Mouse (Mus musculus) adrenal gland, postnatal 10 days (tissue): ENCODE data around the gene Agbl3. TPM values are rescaled to one million over a fixed set of nuclear protein-coding genes. Genes with fewer than 3 reads are reported as not detected.

Experiments used
- DNase-seq: peaks from one replicate; pipeline ENCODE4 v3.0.0; 2021; ENCODE audit warnings: mixed read lengths
- total RNA-seq, 2 experiments: library from RNA; stranded (reverse); gene quantifications; 2 replicates each; pipeline ENCODE4 v1.2.3; 2021

Agbl3 gene
- total RNA-seq, 2 experiments from 2014 or later, result 14.6 to 17.8 TPM

DNA sequence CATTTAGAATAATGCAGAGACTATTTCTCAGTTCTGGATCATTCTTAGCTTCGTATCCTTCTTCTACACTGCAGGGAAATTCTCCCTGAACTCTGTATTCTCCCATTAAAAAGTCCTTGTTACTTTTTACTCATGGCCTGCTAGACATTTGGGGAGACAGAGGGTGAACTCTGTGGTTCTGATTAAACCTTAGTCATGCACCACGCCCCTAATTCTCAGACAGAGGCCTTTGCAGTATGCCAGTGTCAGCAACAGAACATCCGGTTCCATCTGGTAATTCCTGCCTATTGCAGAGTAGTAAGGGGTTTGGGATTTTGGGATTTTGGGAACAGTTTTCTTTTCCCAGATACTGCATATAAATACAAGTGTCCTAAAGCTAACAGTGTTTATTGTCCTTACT is 16.6 kb downstream of the Agbl3 start:
- no peak for DNase-seq

DNA sequence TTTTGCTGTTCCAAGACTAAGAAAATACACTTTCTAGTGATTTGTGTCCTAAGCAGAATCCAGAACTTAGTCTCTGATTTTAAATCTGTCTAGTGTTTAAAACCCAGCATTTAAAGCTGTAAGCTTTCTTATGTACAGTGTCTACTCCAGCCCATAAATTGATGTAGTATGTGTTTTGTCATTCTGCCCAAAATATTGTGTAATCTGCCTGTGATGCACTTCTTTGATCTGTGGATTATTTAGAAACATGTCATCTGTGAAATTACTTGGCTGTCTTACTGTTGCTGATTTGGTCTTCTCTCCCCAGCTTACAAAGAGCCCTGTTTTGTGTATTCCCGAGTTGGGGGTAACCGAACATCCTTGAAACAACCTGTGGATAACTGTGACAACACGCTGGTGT is 17.7 kb downstream of the Agbl3 start:
- no peak for DNase-seq

DNA sequence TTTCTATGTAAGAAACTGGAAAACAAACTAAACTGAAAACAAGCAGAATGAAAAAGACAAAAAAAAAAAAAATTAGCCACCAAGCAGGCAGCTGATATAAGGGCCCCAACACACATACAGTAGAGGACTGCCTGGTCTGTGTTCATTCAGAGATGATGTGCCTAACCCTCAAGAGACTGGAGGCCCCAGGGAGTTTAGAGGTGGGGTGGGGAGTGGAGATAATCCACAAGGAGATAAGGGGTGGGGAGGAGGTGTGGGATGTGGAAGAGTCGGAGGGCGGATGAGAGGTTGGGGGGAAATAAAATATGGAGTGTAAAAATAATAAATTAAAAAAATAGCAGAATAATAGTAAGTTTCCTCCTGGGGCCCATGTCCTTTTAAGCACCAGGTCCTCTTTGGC is 25.4 kb downstream of the Agbl3 start:
- no peak for DNase-seq

DNA sequence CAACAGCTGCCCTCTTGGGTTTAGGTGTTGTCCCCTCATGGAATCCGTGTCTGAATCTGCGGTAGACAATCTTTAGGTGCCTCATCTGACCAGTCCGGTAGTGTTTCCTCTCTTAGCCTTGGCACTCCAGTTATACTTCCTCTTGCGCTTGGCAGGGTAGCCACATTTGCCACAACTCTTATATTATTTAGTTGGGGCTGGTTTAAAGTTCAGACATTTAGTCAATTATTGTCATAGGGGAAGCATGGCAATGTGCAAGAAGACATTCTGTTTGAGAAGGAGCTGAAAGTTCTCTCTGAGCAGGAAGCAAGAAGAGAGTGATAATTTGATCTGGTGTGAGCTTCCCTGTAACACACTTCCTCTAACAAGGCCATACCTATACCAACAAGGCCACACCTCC is 30.4 kb downstream of the Agbl3 start:
- no peak for DNase-seq

DNA sequence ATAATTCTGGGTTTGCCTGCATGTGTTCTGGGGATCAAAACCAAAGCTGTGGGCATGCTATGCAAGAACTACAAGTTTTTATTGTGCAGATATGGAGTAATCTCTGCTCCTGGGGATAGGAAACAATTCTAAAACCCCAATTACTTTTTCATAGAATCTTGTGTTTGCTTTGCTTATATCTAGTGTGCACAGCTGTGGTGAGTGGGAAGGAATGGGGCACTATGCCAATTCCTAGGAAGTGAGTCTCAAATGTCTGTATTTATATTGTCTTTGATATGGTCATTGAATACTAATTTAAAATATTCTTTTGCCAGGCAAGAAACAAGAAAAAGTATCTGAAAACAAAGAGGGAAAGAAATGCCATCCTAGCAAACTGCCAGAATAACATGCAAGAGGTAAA is 44.2 kb downstream of the Agbl3 start:
- DNase-seq, result no peak

DNA sequence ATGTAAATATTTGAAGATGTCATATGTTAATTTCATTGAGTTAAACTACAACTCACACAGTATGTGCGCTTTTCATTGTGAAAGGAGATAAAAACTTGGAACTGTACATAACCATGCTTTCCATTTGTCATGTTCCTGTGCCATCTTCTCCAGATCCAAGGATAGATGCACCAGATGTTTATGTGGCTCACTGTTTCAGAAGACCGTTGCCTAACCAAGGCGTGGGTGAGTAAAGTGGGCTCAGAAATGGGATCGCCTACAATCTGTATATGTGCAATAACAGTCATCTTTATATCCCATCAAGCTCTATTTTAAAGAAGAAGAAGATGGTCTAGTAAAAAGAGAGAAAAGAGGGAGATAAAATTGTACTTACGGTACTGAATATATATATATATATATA is 52.1 kb downstream of the Agbl3 start:
- DNase-seq, result no peak

DNA sequence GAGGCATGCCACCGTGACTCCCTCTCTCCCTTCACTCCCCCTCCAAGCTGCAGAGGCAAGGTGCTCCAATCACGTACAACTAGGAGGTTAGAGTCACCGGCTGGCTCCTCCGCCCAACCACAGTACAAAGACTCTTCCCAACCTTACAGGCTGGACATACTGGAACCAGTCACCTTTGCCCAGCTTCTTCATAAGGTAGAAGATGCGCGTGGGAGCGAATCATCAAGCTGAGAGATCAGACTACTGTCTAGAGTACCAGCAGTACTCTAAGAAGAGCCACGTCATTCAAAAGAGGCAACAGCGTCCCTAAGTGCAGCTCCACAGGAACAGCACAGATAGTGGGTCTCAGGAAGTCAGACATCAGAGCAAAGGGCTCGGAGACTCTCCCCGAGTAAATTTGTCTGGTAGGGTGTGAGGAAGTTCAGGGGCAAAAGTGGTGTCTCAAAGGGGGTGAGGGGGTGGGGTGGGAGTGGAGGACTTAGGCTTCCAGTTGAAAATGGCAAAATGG is 81.4 kb downstream of the Agbl3 start:
- no peak for DNase-seq

DNA sequence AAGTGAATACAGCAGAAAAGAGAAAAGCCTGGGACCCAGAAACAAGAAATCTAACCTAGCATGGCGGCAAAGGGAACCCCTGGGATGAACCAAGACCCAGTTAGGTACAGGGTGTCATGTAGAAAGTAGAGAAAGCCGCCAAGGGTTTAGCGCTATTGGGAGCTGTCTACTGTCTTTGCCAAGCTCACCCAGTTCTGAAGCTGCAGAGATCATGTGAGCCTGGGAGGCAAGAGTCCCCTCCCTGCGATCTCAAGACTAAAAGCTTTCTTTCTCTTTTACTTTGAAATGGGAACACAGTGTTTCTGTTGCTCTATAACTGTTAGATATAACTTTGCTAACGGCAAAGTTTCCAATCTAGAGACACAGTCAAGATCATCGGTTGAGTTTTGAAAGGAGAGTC is 82.1 kb downstream of the Agbl3 start:
- DNase-seq, result peak; percentile 58

DNA sequence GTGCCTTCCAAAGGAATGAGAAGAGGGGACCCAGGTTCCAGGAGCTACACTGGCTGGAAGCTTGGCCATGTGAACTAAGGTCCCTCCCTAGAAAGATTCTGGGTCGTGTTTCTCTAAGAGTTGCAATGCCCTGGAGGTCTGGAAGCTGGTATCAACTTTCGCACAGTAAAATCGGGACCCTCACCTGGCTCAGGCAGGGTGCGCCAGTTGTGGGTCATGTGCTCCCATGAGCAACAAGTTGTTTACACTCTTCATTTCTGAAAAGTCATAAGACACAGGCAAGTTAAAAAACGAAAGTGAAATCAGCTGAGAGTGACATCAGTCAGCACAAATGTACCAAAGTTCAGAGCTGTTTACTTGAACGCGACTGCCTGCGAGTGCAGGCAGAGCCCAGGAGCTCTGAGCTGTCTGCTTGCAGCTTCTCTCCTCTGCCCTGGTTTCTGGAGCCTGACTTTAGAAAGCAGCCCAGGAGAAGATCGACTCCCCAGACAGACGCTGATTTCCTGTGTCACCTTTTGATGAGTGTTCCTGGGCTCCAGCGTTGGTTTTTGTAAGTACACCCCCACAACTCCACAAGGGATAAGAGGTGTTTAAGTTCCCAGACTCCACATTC is 82.7 kb downstream of the Agbl3 start, which contains the start of gene Tmem140:
Tmem140 (plus strand) TSS at position 356 of the 613 bp plus-strand sequence.
- peak; percentile 75 for DNase-seq

DNA sequence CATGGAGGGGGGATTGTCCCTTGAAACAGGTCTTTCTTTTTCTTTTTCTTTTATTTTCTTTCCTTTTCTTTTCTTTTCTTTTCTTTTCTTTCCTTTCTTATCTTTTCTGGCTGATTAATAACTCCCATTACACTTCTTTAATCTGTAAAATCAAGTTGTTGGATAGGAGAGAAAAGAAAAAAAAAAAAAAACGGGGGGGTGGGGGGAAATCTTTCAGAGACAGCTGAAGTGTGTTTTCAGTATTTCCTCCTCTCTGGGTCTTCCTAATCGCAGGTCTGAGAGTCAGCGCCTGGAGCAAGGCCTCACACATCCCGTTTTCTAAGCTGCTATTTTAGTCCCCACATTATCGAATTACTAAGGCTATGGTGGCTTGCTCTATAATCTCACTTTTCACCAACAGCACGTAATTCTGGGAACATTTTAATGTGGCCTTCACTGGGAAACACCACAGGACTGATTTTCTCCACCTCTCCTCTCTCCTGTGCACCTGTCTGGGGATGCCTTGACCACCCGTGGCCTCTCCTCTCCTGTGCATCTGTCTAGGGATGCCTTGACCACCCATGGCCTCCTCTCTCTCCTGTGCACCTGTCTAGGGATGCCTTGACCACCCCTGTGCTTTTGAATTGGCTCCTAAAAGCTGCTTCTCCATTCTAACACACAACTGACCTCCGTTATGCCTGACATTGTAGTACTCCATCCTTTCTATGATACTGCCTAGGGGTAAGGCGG is 83.7 kb downstream of the Agbl3 start:
- DNase-seq, result no peak

DNA sequence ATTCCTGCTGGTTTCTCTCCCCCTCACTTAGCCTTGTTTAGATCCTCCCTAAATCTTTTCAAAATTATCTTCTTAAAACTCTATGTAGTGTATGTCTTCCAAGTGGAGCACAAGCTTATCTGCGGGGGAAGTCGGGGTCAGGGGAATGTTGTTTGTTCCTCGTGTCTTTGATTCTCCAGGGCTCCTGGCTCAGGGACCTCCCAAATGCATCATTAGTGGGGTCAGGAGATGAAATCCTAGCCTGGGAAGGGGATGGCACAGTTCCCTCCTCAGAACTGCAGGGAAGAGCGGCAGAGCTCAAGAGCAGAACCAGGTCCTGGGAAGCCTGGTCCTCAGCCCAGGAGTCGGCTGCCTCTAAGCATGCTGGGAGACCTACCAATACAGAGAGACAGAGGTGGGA is 85.0 kb downstream of the Agbl3 start:
- no peak for DNase-seq

DNA sequence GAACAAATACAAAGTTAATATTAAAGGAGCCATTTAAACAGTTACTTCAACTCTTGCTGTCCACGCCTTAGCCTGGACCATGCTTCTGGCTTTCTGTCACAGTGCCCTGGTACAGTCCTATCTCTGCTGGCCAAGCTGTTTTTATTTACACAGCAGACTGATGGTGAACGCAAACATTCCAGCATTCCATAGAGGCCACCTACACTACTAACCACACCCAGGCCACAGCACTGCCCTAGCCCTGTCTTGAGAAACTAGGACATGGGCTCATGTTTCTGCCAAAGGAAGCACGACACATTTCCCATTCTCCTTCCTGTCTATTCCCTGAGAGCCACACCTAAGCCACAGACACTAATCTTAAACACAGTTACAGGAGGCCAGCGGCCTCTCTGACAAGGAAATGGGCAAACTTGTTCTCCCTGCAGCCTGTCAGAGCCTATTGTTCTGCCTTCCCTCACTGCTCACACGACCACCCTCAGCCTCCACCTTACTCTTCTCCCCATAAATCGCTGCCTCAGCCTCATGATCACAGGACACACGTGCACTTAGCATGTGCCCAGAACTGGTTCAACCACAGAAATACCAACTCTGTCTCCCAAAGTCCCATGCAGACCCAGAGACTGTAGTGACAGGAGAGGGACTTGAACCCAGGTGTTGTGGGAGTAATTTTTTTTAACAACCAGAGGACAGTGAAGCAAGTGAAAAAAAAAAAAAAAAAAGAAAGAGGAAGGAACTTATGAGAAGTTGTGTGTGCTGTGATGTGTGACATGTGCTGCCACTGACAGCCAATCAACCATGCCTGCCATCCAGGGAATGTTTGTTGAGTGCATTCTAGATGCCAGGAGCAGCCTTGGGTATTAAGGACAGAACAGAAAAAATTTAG is 85.7 kb downstream of the Agbl3 start:
- no peak for DNase-seq

DNA sequence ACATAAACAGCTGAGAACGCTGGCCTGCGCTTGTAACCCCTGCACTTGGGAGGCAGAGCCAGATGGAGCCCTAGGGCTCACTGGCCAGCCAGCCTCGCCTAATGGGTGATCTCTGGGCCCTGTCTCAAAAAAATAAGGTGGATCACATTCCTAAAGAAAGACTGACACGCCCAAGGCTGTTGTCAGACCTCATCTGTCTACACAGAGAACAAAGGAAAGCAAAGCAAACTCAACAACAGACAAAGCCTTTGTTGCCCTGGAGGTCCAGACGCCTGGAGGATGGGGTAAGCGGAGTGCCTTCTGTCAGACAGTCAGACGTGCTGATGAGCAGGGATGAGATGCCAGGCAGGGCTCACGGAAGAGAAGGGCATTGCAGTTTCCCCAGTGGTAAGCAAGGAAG is 86.6 kb downstream of the Agbl3 start:
- no peak for DNase-seq

DNA sequence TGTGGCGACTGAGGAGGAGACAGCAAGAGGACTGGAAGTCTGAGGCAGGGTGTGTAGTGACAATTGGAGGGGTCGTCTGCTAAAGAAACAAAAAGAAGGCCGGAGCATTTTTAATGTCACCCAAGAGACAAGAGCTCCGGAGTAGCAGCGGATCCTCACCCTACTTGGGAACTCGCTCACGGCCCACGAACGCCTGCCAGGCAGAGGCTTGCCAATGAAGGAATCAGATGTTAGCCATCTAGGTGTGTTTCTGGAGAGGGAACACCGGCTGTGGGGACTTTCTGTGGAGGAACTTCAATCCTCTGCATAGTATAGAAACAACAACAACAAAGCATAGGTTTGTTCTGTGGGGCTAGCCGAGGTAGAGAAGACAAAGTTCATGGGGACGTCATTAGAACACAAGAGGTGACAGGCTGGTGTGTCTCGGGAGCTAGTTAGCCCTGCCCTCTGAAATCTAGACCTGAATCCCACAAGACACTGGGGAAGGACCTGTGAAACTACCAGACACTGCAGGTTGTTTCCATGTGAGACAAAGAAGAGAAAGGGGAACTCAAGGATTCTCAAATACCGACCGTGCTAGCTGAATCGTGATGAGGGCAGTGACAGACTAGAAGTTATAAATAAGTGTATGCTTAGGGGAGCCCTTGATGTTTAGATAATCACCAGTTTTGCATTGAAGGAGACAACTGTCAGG is 87.2 kb downstream of the Agbl3 start:
- no peak for DNase-seq

DNA sequence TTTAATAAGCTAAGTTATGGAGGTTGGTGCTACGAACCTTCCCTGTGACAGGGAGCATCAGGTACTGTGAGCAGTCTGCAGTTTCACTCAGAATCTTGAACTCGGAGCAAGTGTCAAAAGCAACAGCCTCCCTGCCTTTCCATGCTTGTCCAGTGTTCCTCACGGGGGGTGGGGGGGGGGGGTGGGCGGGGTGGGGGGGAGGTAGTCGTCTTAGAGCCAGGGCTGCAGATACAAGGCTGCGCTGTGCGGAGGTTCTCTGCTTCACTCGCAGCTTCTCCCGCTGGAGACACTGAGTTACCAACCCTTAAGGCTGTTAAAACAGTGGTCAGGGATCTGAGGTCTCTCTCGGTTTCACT is 87.7 kb downstream of the Agbl3 start:
- no peak for DNase-seq

DNA sequence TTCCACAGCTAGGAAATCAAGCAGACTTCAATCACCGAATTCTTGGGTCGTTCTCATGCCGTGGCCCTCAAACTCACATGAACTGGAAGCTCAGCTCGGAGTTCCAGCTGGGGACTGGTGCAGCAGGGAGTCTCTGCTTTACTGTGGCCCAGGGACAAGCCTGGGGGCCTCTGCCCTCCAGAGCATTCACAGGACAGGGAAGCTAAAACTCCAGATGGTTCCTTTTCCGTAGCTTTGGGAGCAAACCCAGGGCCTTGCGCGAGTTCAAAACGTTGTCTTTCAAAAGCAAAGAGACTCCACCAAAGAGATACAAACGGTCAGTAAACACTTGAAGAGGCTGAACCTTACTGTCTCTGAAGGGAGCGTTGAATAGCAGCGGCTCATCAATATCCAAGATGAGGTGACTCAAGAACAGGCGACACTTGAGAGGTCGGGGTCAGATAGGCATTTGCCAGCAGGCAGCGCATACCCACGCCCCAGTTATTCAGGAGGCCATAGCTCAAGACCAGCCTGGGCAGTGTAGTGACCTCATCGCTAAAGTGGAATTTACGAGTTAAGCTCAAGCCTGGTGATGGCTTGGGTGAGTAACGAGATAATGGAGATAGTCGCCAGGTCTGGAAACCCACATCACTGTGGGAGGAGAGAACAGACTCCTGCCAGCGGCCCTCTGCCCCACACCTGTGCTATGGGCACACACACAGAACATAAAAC is 88.4 kb downstream of the Agbl3 start:
- no peak for DNase-seq

DNA sequence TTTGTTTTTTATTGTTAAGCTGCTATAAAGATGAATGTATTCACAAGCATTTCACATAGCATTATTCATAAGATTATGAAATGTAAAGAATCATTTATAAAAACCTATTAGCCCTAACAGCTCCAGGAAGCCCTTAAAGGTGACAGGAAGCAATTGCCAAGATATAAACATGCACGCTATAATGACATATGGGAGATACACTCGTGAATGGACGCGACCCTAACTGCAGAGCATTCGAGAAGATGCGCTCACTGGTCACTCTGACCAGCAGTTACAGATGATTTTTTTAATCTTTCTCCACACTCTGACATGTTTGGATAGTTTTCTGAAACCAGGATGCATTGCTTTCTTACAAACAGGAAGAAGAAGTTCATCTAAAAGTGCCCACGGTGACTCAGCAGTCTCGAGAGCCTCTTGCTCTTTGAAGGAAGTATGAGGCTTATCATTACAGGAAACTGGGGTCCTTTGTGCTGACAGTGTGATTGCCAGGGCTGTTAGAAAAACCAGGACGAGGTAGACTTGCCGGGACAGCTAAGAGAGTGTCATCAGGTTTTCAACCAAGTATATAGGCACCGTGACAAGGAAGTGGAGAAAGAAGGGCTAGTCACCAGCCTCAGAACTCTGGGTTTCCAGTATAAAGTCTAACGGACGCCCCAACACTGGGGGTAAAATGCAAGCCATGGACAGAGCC is 89.1 kb downstream of the Agbl3 start:
- DNase-seq, result no peak

DNA sequence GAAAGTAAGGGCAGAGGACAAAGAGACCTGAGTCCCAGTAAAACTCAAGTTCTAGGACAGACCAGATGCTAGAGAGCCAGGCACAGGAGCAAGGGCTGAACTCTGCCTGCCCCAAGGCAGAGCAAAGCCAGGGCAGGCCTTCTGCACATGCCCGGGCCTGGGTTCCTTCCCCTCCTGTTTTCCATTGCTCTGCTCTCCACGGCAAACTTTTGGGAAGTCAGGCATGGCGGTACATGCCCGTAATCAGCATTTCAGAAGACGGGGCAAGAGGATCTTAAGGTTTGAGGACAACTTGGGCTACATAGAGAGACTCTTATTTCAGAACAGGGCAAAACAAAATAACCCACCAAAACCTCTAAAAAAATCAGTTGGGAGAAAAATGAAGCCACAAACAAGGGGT is 89.9 kb downstream of the Agbl3 start:
- DNase-seq, result no peak

DNA sequence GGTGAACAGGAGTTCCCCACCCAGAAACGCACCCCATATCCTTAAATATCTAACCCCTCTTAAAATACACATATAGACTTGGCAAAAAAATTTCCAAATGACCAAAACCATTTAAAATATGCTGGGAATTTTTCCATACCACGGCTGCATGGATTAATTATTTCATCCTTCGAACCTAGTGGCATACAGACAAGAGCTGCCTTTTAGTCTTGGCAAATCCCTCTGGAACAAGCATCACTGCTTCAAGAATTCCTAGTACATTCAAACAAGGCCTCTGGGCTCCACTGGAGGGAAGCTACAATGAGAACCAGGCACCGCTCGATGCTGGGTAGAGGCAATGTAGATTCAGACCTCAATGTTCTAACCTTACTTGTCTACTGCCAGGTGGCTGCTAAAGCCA is 90.5 kb downstream of the Agbl3 start:
- no peak for DNase-seq

DNA sequence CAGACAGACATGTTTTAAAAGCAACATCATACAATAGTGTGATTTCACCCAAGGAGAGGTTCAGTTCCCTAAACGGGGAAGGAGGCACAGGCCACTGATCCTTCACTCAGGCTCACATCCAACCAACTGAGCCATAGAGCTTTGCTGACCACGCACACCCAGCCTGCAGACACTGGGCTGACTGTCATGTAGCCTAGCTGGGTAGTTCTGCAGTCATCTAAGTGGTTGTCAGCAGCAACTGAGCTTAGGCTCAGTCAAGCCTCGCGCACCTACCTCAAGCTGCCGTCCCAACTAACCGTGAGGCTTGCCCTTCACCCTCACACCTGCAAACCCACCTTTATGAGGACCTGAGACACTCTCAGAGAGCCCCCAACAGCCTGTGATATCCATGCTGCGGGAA is 91.7 kb downstream of the Agbl3 start:
- DNase-seq, result no peak

DNA sequence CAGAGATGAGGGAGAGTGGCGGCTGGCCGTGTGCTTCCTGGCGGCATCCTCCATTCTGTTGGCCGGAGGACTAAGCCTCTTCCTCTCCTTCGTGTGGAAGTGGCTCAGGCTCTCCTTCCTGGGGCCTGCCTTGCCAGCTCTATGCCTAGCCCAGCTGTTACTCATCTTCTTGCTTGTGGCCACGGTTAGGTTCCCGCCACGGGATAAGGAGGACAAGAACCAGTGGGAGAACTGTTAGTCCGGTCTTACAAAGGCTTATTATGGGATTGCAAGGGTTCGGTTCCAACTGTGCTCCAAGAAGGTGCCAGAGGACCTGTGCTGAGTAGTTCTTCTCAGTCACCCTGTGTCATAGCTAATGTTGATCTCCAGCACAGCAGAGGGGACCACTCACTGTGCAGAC is 92.6 kb downstream of the Agbl3 start:
- DNase-seq, result no peak
